Mouse (Mus musculus) adipocyte (in vitro differentiated cells): ENCODE measurements around the gene Ppp4r3a.

ENCODE experiments used
- DNase-seq: peaks from one replicate; pipeline ENCODE4 v3.0.0-alpha.2; 2016; ENCODE audit warnings: low spot score

Ppp4r3a gene

GRCm38 (mm10) chr12:101013078-101013665, 70.3 kb downstream of the Ppp4r3a start:
- no peak for DNase-seq

- DNase-seq, result no peak
These were observed 71.1 kb downstream of the Ppp4r3a start for GRCm38 (mm10) chr12:101012197-101013077.

- no peak for DNase-seq
These were observed 72.5 kb downstream of the Ppp4r3a start for GRCm38 (mm10) chr12:101011017-101011416.

- DNase-seq, result no peak
These were observed 73.2 kb downstream of the Ppp4r3a start for GRCm38 (mm10) chr12:101010148-101010920.

- DNase-seq, result no peak
These were observed 74.3 kb downstream of the Ppp4r3a start for GRCm38 (mm10) chr12:101009225-101009624.

- no peak for DNase-seq
These were observed 74.9 kb downstream of the Ppp4r3a start for GRCm38 (mm10) chr12:101008648-101009047.

GRCm38 (mm10) chr12:101007968-101008481, 75.5 kb downstream of the Ppp4r3a start:
- DNase-seq, result no peak

- DNase-seq, result no peak
These were observed 76.1 kb downstream of the Ppp4r3a start for GRCm38 (mm10) chr12:101007427-101007826.

GRCm38 (mm10) chr12:101005665-101006420, 77.7 kb downstream of the Ppp4r3a start:
- no peak for DNase-seq

GRCm38 (mm10) chr12:101004982-101005381, 78.5 kb downstream of the Ppp4r3a start:
- no peak for DNase-seq

GRCm38 (mm10) chr12:101002801-101003513, 80.5 kb downstream of the Ppp4r3a start:
- no peak for DNase-seq

GRCm38 (mm10) chr12:100999061-100999954, 84.2 kb downstream of the Ppp4r3a start:
- no peak for DNase-seq

GRCm38 (mm10) chr12:100998564-100998962, 84.9 kb downstream of the Ppp4r3a start:
- DNase-seq, result peak; percentile 58

GRCm38 (mm10) chr12:100997830-100998563, 85.5 kb downstream of the Ppp4r3a start:
- DNase-seq, result no peak

- peak; percentile 71 for DNase-seq
These were observed 87.1 kb downstream of the Ppp4r3a start for GRCm38 (mm10) chr12:100996378-100996898.

- peak; percentile 27 for DNase-seq
These were observed 87.7 kb downstream of the Ppp4r3a start for GRCm38 (mm10) chr12:100995607-100996377.

GRCm38 (mm10) chr12:100994140-100995015, 89.1 kb downstream of the Ppp4r3a start:
- DNase-seq, result no peak
